Mouse (Mus musculus) heart, postnatal 36 days (tissue): ENCODE data around the gene Atg4c. TPM values are rescaled to one million over a fixed set of nuclear protein-coding genes. Genes with fewer than 3 reads are reported as not detected.

Source experiments
- DNase-seq, 2 experiments: peaks; one replicate each; pipeline ENCODE4 v3.0.0; 2021 to 2022
- intact Hi-C: fragments of 180-260 bp; cut with DNase I; formaldehyde crosslinking; loops from one replicate; pipeline ENCODE4 v1.15.1; 2025
- total RNA-seq, 2 experiments: library from RNA; stranded (reverse); gene quantifications; 2 replicates each; pipeline ENCODE4 v1.2.3; 2021

Atg4c gene
- 1 to 10 TPM; 4.6 to 5.5 TPM for total RNA-seq

DNA sequence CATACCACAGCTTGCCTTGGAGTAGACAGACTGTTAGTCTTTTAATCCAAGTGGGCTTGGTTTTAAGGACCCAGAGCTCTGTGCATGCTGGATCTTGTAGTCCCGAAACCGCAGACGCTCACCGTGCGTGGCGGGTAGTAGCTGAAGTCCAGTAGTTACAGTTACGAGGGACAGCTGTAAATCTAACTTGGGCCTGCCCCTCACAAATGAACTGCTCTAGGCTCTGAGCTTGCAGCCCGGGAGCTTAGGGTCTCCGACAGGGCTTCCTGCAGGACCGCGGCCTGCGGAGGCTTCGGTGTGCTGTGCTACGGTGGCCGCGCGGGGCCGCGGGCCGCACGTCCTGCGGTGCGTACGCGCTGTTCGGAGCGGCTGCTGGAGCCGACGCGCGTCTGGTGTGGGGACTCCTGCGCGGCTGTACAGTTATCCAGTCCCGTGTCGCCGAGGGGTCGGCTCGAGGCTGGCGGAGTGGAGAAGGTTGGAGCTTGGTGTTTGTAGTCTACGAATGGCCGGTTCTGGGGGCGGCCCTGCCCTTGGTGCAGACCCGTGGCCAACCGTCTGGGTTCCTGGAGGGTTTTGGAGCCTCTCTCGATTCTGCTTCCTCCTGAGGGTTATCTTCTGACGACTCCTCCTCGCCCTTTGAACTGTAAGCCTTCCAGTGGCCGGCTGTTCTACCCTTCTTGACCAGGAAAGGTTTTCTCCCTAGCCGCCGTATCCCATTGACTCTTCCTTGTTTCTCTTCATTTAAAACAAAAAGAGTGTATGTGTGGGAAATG, at the start of gene Atg4c:
TSS of gene Atg4c (plus strand) at position 125 of the 773 bp plus-strand sequence.
- intact Hi-C loops, result loop anchor here (1.0 kb wide), 1 partner anchor 271 kb away; the partner anchor contains the start of gene Usp1
- DNase-seq, result peak; percentile 82 to 91

- no peak for DNase-seq
- intact Hi-C loops, result no loop called here
Observed at GRCm38 (mm10) chr4:99151434-99151833, 42.3 kb upstream of the Atg4c start.

GRCm38 (mm10) chr4:99151885-99152558, 41.7 kb upstream of the Atg4c start:
- no peak for DNase-seq
- intact Hi-C loops, result no loop called here

- DNase-seq, result no peak
- intact Hi-C loops, result no loop called here
Observed at GRCm38 (mm10) chr4:99156641-99157307, 37.0 kb upstream of the Atg4c start.

- intact Hi-C loops, result no loop called here
- DNase-seq, result no peak
Observed at GRCm38 (mm10) chr4:99158495-99158894, 35.2 kb upstream of the Atg4c start.

GRCm38 (mm10) chr4:99160414-99160813, 33.3 kb upstream of the Atg4c start:
- intact Hi-C loops, result loop anchor here (2.0 kb wide), 1 partner anchor 40 kb away; the partner anchor contains the start of gene Dock7
- DNase-seq, result no peak

GRCm38 (mm10) chr4:99160899-99161298, 32.8 kb upstream of the Atg4c start:
- DNase-seq, result no peak
- intact Hi-C loops, result loop anchor here (2.0 kb wide), 1 partner anchor 40 kb away; the partner anchor contains the start of gene Dock7

- intact Hi-C loops, result loop anchor here (2.0 kb wide), 1 partner anchor 41 kb away; the partner anchor contains the start of gene Dock7
- DNase-seq, result peak in 1 of 2 experiments; percentile 37
Observed at GRCm38 (mm10) chr4:99161457-99161971, 32.2 kb upstream of the Atg4c start.

- intact Hi-C loops, result no loop called here
- DNase-seq, result no peak
Observed at GRCm38 (mm10) chr4:99163001-99163400, 30.7 kb upstream of the Atg4c start.

DNA sequence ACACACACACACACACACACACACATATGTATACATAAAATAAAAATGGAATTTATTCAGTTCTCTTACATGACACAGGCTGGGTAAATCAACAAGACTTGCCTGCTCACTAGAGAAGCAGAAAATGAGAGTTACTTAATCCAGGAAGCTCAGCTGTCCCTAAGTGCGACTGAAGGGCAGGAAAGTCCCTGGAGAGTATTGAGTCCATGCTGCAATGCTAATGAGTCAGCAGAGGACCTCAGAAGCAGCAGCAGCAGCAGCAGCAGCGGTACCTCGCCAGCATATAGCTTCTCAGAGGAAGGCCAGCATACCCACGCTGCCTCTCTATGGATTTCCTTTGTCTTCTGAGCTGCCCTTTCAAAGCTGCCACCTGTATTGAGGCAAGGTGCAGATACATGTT, 30.2 kb upstream of the Atg4c start:
- DNase-seq, result no peak
- intact Hi-C loops, result no loop called here

- intact Hi-C loops, result no loop called here
- DNase-seq, result no peak
Observed at GRCm38 (mm10) chr4:99168869-99169268, 24.9 kb upstream of the Atg4c start.

GRCm38 (mm10) chr4:99174265-99174664, 19.5 kb upstream of the Atg4c start:
- DNase-seq, result no peak
- intact Hi-C loops, result no loop called here

- no peak for DNase-seq
- intact Hi-C loops, result no loop called here
Observed at GRCm38 (mm10) chr4:99176841-99177240, 16.9 kb upstream of the Atg4c start.

DNA sequence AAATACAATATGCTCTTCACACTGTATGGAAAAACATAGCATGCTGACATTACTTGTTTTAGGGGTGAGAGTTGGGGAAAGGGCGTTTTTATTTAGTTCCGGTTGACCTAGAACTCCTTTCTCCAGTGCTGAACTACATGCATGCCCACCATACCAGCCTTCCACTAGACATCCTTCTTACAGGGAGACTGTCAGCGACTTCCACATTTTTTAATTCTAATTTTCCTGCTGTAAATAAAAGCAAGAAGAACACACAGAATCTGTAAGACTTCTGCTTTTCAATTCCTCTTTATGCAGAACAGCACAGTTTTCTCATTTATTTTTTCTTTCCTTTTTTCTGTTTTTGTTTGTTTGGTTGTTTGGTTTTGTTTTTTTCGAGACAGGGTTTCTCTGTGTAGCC, 16.5 kb upstream of the Atg4c start:
- intact Hi-C loops, result no loop called here

DNA sequence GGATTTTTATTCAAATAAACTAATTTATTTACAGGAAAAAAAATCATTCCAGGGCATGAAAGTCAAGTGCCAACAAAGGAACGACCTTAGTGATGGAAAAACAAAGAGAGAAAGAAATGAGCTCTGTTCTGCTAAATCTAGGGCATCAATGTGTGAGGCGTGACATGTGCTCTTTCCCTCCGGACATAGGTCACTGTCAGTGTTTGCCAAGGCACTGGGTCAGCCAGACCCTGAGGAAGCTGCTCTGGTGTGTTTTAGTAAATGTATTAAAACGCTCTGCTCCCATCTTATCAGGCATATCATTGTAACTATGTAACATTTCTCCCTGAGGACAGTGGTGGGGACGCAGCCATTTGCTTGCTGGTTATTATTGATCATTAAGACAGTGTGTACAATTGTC, 14.9 kb upstream of the Atg4c start:
- intact Hi-C loops, result no loop called here

More for the DNA sequence above, 16.5 kb upstream of the Atg4c start:
- DNase-seq, result no peak

GRCm38 (mm10) chr4:99179446-99180120, 14.2 kb upstream of the Atg4c start:
- intact Hi-C loops, result loop anchor here (2.0 to 5.0 kb wide), 5 partner anchors 59 to 457 kb away; partner anchors contain the start of gene Dock7
- no peak for DNase-seq

More for the DNA sequence above, 14.9 kb upstream of the Atg4c start:
- no peak for DNase-seq

DNA sequence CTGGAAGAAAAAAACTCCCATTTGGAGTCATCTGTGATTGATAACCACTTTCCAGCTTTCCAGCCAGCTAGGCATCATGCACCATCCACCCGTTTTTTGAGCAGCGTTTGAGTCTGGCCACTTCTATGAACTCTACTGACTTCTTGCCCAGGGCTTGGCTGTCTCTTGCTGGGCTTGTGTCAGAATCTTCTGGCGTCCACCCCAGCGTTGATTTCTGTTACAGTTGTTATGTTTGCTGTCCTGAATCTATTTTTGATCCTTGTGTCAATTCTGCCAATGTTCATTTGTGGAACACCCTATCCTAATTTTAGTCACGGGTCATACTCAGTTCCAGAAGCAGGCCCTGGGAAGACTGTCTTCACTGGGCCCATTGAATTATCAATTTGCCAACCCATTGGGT, 12.8 kb upstream of the Atg4c start:
- DNase-seq, result peak; percentile 67 to 74
- intact Hi-C loops, result loop anchor here (2.0 to 5.0 kb wide), 5 partner anchors 60 to 459 kb away; partner anchors contain the start of gene Dock7

DNA sequence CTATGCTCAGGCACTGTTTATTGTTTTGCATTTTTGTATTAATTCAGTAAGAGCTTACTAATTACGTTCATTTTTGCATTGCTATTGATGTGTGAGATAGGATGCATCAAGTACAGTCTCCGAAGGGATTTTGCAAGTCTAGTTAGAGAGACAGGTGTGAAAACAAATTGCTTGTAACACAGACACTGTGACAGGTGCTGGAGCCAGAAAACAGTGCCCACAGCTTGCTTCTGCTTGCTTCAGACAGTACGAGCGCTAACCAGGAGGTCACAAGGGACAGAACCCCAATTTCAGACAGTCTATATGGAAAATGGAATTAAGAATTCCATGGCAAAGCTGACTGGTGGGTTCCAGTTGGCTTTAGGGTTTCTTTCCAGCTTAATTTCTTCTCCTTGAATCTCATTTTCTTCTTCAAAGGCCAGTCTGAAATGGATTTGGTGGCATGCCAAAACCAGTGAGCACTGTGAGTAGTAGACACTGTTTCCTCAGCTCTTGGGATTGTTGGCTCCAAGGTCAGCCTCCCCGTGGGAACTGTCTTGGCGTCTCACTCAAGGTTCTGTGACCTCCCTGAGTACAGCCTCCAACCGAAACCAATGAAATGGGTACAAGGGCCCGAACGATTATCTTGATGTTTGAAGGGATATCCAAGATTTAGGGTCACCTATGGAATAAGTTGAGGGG, 11.9 kb upstream of the Atg4c start:
- peak in 1 of 2 experiments; percentile 33 for DNase-seq
- intact Hi-C loops, result loop anchor here (2.0 to 5.0 kb wide), 5 partner anchors 61 to 460 kb away; partner anchors contain the start of gene Dock7

DNA sequence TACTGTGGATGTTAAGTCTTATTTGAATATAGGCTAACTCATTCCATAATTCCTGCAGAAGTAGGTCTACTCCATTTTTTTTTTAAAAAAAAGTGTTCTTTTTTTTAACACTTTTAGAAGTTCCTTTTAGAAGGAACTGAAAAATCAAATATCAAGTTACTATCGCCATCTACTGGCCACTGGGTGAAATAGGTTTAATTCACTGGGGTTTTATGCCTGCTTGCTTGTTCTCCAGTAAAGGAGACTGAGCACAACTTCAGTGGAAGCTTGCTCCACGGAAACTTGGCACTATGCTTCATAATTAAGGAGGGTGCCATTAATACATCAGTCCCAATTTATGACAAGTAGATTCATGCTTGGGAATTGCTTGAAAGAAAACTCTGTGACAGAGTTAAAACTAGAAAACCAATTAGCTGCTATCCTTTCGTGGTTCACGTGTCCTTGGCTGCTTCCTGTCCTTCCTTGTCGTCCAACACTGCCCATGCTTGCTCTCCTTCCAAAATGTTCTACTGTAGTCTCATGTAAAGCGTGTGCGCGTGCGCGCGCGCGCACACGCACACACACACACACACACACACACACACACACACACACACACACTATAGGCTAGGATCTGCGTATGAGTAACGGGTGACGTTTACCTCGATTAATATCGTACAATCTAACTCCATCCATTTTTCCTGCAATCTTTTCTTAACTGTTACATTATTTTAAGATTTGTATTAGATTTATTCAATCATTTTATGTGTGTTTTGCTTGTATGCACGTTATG, 10.9 kb upstream of the Atg4c start:
- intact Hi-C loops, result loop anchor here (5.0 kb wide), 4 partner anchors 131 to 461 kb away; no protein-coding TSS in a partner anchor
- no peak for DNase-seq
